Comparison of ENCODE assay signal across 26 mouse cellular contexts in genomic region chr1:72360809-72361208, GRCm38 (mm10). TPM values are rescaled to one million over a fixed set of nuclear protein-coding genes. Genes with fewer than 3 reads are reported as not detected.
DNase-seq lines count a peak whose midpoint lies in the region; ATAC-seq and TF ChIP-seq lines count a peak whose summit lies in the region.
"Had no signal": no experiment of that assay in that cellular context is flagged by ENCODE, and none has a peak within 500 bp of the region (broad histone marks: within the 10 kb centered on the region; RNA-seq: fewer than 3 reads in every experiment).

No protein-coding gene starts in this region.

- TF ChIP-seq POLR2A in kidney, adult 2 months (IDR thresholded peaks at IDR 0.05; ENCODE audit: low read depth, low read length): no peak

- H3K4me1 ChIP-seq in hindbrain, embryonic 12.5 days: no peaks in the 10 kb centered on the region
- no peaks in the 10 kb centered on the region for H3K4me1 ChIP-seq in kidney, adult 2 months (ENCODE audit: control insufficient read depth, insufficient read depth, low read length)
- H3K4me1 ChIP-seq: embryonic facial prominence, embryonic 13.5 days; embryonic facial prominence, embryonic 15.5 days; forebrain, embryonic 10.5 days; forebrain, embryonic 12.5 days had no signal

- H3K36me3 ChIP-seq in hindbrain, embryonic 12.5 days: peaks cover 21% of the 10 kb centered on the region
- no peaks in the 10 kb centered on the region; the same call in 1 of the 2 replicates for H3K36me3 ChIP-seq in kidney, adult 2 months (ENCODE audit: control insufficient read depth, insufficient read depth, low read length)

- no peak for TF ChIP-seq CTCF in kidney, adult 2 months (conservative IDR thresholded peaks at IDR 0.05; ENCODE audit: insufficient read depth, insufficient read length, low read depth, low read length)

- no peak overlapping the region for H3K27ac ChIP-seq in hindbrain, embryonic 12.5 days
- no peak overlapping the region for H3K27ac ChIP-seq in kidney, adult 2 months (ENCODE audit: insufficient read depth, low read depth, low read length)
- H3K27ac ChIP-seq: embryonic facial prominence, embryonic 13.5 days; embryonic facial prominence, embryonic 15.5 days; forebrain, embryonic 10.5 days; forebrain, embryonic 12.5 days had no signal

- WGBS in hindbrain, embryonic 12.5 days: 87% methylated on average over 4 of the region's 4 CpGs
- 92% methylated on average over 4 of the region's 4 CpGs for WGBS in kidney, adult 2 months

- no peak overlapping the region for H3K9ac ChIP-seq in hindbrain, embryonic 12.5 days
- H3K9ac ChIP-seq: embryonic facial prominence, embryonic 13.5 days; embryonic facial prominence, embryonic 15.5 days; forebrain, embryonic 12.5 days had no signal

- ATAC-seq in common myeloid progenitor, adult 5-6 weeks (replicated peaks; ENCODE audit: low read depth, poor library complexity, severe bottlenecking): peak; percentile 40
- ATAC-seq in megakaryocyte, adult 5-6 weeks (ENCODE audit: poor library complexity, severe bottlenecking): peak; percentile 65
- no peak for ATAC-seq in hindbrain, embryonic 12.5 days (ENCODE audit: low FRiP score)
- ATAC-seq: activated CD4-positive, CD25-positive, alpha-beta regulatory T cell, adult 4 months; forebrain, embryonic 14.5 days; forebrain, embryonic 16.5 days; Patski had no signal

- intact Hi-C loops in heart, postnatal 14 days (cut with DNase I): no loop called here

- no peak overlapping the region for H3K4me3 ChIP-seq in hindbrain, embryonic 12.5 days
- no peak overlapping the region for H3K4me3 ChIP-seq in kidney, adult 2 months (ENCODE audit: insufficient read depth, low read depth, low read length)
- H3K4me3 ChIP-seq: embryonic facial prominence, embryonic 13.5 days; embryonic facial prominence, embryonic 15.5 days; erythroblast, embryonic 14.5 days; forebrain, embryonic 10.5 days; forebrain, embryonic 12.5 days had no signal

- peak; percentile 41 for DNase-seq in heart, adult 11 months
- DNase-seq in heart, postnatal 14 days: no peak
- DNase-seq in 416B (ENCODE audit: low read depth): peak; percentile 6
- DNase-seq in kidney, adult 2 months: no peak
- no peak for DNase-seq in cerebellum, adult 9-10 months
- DNase-seq: adrenal gland, adult 8-10 months; adrenal gland, postnatal 14 days; adrenal gland, postnatal 36 days; cerebellum, adult 11-12 months; cerebellum, adult 8-10 months; cerebellum, postnatal 10 days; cerebellum, postnatal 25 days; embryo, embryonic 11 days had no signal

- no peaks in the 10 kb centered on the region for H3K9me3 ChIP-seq in hindbrain, embryonic 12.5 days (replicated peaks)
- H3K9me3 ChIP-seq: embryonic facial prominence, embryonic 13.5 days; embryonic facial prominence, embryonic 15.5 days; forebrain, embryonic 10.5 days; forebrain, embryonic 12.5 days; G1E had no signal

- H3K4me2 ChIP-seq in hindbrain, embryonic 12.5 days (replicated peaks): no peak overlapping the region
- H3K4me2 ChIP-seq: embryonic facial prominence, embryonic 13.5 days; embryonic facial prominence, embryonic 15.5 days; forebrain, embryonic 12.5 days had no signal

- no peaks in the 10 kb centered on the region for H3K27me3 ChIP-seq in hindbrain, embryonic 12.5 days
- no peaks in the 10 kb centered on the region for H3K27me3 ChIP-seq in kidney, adult 2 months (replicated peaks; ENCODE audit: control insufficient read depth, insufficient read depth, low read length)
- H3K27me3 ChIP-seq: embryonic facial prominence, embryonic 13.5 days; embryonic facial prominence, embryonic 15.5 days; forebrain, embryonic 12.5 days; Patski had no signal

RNA-seq across cellular contexts. Expression of gene Xrcc5, which starts 53.6 kb away (rescaled TPM):
- 10 to 100 TPM; 11.7 to 12.6 TPM for total RNA-seq in heart, postnatal 14 days (2021)
- 34.4 and 34.7 TPM in 2 replicates for total RNA-seq in common myeloid progenitor, adult 5-6 weeks (2017)
- 0.31 and 0.50 TPM in 2 replicates for total RNA-seq in megakaryocyte, adult 5-6 weeks (2015)
- total RNA-seq in megakaryocyte, adult 5-6 weeks (2017): 0.77 and 2.9 TPM in 2 replicates
- polyA plus RNA-seq in hindbrain, embryonic 12.5 days (2016; fragmentation: Nextera tagmentation; extraction: Ambion mirVana): 44.0 and 47.0 TPM in 2 replicates
- 9.7 and 11.4 TPM in 2 replicates for polyA plus RNA-seq in kidney, adult 2 months (2012; rRNA removed)

Comparison
In these comparisons a context has a peak if more than half of its experiments do, and no peak if none do; other contexts are left out.
1. DNase-seq: peak in heart, adult 11 months (single experiment) and 416B (single experiment); none in heart, postnatal 14 days (0 of 2), kidney, adult 2 months (single experiment) and cerebellum, adult 9-10 months (single experiment).